Mouse (Mus musculus) heart, adult 2 months (tissue): ENCODE data around the gene Pms2. TPM values are rescaled to one million over a fixed set of nuclear protein-coding genes. Genes with fewer than 3 reads are reported as not detected.

ENCODE experiments used
- DNase-seq, 2 experiments: peaks; one replicate each; pipeline ENCODE4 v3.0.0; 2021
- H3K27ac ChIP-seq: fragments of 200-600 bp; 2 replicates; pipeline ENCODE4 v1.8.1; 2022
- H3K27me3 ChIP-seq: fragments of 200-500 bp; 2 replicates; pipeline ENCODE4 v1.6.1; 2012; ENCODE audit warnings: mild to moderate bottlenecking, low read length, inconsistent platforms, mixed read lengths; ENCODE audit not compliant: control insufficient read depth, insufficient read depth
- H3K36me3 ChIP-seq: fragments of 200-500 bp; 2 replicates; pipeline ENCODE4 v1.6.1; 2012; ENCODE audit warnings: low read length, inconsistent platforms; ENCODE audit not compliant: control insufficient read depth, insufficient read depth
- H3K4me1 ChIP-seq: fragments of 200-500 bp; 2 replicates; pipeline ENCODE4 v1.6.1; 2011; ENCODE audit warnings: low read length; ENCODE audit not compliant: control insufficient read depth, insufficient read depth
- H3K4me3 ChIP-seq: fragments of 200-600 bp; 2 replicates; pipeline ENCODE4 v1.8.1; 2022
- H3K79me2 ChIP-seq: fragments of 200-500 bp; replicated peaks from 2 replicates; pipeline ENCODE4 v1.6.1; 2012; ENCODE audit warnings: mild to moderate bottlenecking, inconsistent platforms, low read length, moderate library complexity, mixed read lengths; ENCODE audit not compliant: control insufficient read depth, insufficient read depth
- H3K9ac ChIP-seq: fragments of 200-500 bp; 2 replicates; pipeline ENCODE4 v1.6.1; 2012; ENCODE audit warnings: low read depth, mild to moderate bottlenecking, control low read depth, inconsistent platforms, low read length, mixed read lengths
- CTCF ChIP-seq: fragments of 200-600 bp; IDR thresholded peaks from 2 replicates; pipeline ENCODE4 v1.8.1; 2022; ENCODE audit warnings: antibody characterized with exemption, mild to moderate bottlenecking, moderate library complexity
- EP300 ChIP-seq: fragments of 200-500 bp; IDR thresholded peaks from 2 replicates; pipeline ENCODE4 v1.6.1; 2011; ENCODE audit warnings: low read depth, low read length, control low read depth; ENCODE audit not compliant: insufficient read depth
- POLR2A ChIP-seq: fragments of 200-500 bp; IDR thresholded peaks from 2 replicates; pipeline ENCODE4 v1.6.1; 2011; ENCODE audit warnings: mild to moderate bottlenecking, low read depth, low read length, control low read depth; ENCODE audit not compliant: insufficient read depth
- WGBS: fragments of 180-500 bp; shearing (Covaris S2); methylation state at CpG from one replicate; pipeline ENCODE4 v1.1.7; 2018; 5-methylcytosine and 5-hydroxymethylcytosine counted together
- intact Hi-C: fragments of 180-260 bp; cut with DNase I; formaldehyde crosslinking; loops from one replicate; pipeline ENCODE4 v1.15.1; 2025
- polyA plus RNA-seq: library from polyadenylated mRNA; depleted of rRNA; stranded (reverse); fragments of >200 nt; gene quantifications from 2 replicates; pipeline ENCODE4 v1.2.3, GENCODE M21; 2012
- total RNA-seq, 2 experiments: library from RNA; stranded (reverse); gene quantifications; 2 replicates each; pipeline ENCODE4 v1.2.3; 2021

Gene Pms2
- total and polyA plus RNA-seq, 3 experiments: 1.5 to 3.5 (median 3.3) TPM

DNA sequence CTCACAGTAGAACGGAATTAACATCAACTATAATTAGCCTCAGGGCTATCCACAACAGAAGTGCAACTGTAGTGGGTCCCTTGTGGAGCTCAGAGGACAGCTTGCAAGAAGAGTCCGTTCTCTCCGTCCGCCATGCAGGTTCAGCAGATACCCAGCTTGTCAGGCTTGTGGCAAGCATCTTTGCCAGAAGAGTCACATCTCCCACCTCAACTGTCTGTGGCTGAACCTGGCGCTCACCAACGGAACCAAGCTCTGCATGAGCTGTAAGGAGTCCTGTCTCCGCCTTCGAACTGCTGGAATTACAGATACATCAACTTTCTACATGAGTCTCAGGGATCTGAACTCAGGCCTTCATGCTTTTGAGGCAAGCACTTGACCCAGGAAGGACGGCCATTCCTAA is 26.4 kb downstream of the Pms2 start:
- WGBS: 75% methylated on average over 9 of the region's 9 CpGs
- no peak overlapping the region for H3K9ac ChIP-seq
- intact Hi-C loops: no loop called here
- DNase-seq: no peak
- no peak overlapping the region for H3K4me3 ChIP-seq
- no peak for TF ChIP-seq EP300
- TF ChIP-seq POLR2A: no peak
- no peak for TF ChIP-seq CTCF
- H3K27ac ChIP-seq: no peak overlapping the region
- no peaks in the 10 kb centered on the region for H3K4me1 ChIP-seq
- H3K27me3 ChIP-seq: no peaks in the 10 kb centered on the region
- H3K36me3 ChIP-seq: no peaks in the 10 kb centered on the region
- H3K79me2 ChIP-seq: no peaks in the 10 kb centered on the region

DNA sequence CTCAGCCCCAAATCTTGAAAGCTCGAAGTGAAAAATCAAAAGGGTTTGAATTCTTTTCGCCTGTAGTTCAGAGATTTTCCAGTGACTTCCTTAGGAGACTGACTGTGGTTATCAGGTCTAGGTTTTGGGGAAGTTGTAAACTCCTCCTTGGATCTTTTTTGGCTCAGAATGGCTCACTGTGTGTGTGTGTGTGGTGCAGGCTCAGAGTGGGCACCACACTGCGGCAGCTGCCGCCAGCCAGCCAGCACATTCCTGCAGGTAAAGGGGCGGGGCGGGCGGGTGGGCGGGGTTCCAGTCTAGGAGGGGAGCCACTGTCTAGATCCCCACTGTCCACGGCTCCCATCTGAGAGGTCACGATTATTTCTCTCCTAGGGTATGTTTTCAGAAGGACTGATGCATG is 31.8 kb downstream of the Pms2 start:
- Histone ChIP-seq H3K27ac (no peak overlapping the region), H3K4me3 (no peak overlapping the region), H3K79me2 (no peaks in the 10 kb centered on the region), H3K4me1 (no peaks in the 10 kb centered on the region), H3K27me3 (no peaks in the 10 kb centered on the region), H3K9ac (no peak overlapping the region), H3K36me3 (no peaks in the 10 kb centered on the region)
- no peak for DNase-seq
- TF ChIP-seq EP300 (no peak), CTCF (no peak), POLR2A (no peak)
- 23% methylated on average over 10 of the region's 10 CpGs for WGBS
- intact Hi-C loops: no loop called here

GRCm38 (mm10) chr5:143943231-143944125 is 33.7 kb downstream of the Pms2 start:
- Histone ChIP-seq H3K27me3 (no peaks in the 10 kb centered on the region), H3K36me3 (no peaks in the 10 kb centered on the region), H3K79me2 (no peaks in the 10 kb centered on the region), H3K4me3 (no peak overlapping the region), H3K9ac (no peak overlapping the region), H3K27ac (no peak overlapping the region), H3K4me1 (no peaks in the 10 kb centered on the region)
- no peak for TF ChIP-seq POLR2A
- DNase-seq: no peak
- intact Hi-C loops: no loop called here
- WGBS: 73% methylated on average over 14 of the region's 14 CpGs

DNA sequence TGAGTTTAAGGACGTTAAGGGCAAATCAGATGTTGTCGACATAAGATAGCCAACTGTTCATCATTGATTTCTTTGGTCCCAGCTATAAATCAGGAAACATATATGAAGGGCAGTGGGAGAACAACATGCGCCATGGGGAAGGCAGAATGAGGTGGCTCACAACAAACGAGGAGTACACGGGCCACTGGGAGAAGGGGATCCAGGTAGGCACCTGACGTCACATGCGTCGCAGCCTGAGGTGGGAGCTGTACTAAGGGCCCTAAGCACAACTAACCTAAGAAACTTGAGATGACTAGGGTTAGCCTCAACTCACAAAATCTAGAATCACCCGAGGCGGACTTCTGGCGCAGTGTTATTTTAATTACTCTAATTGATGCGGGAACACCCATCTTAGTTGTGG is 38.6 kb downstream of the Pms2 start:
- no peak for DNase-seq
- H3K36me3 ChIP-seq: no peaks in the 10 kb centered on the region
- no peak overlapping the region for H3K9ac ChIP-seq
- H3K4me3 ChIP-seq: no peak overlapping the region
- no peaks in the 10 kb centered on the region for H3K27me3 ChIP-seq
- TF ChIP-seq CTCF: no peak
- TF ChIP-seq POLR2A: no peak
- TF ChIP-seq EP300: no peak
- H3K4me1 ChIP-seq: no peaks in the 10 kb centered on the region
- 83% methylated on average over 12 of the region's 12 CpGs for WGBS
- no peak overlapping the region for H3K27ac ChIP-seq
- intact Hi-C loops: no loop called here
- H3K79me2 ChIP-seq: no peaks in the 10 kb centered on the region

GRCm38 (mm10) chr5:143950016-143950415 is 40.3 kb downstream of the Pms2 start:
- H3K4me3 ChIP-seq: no peak overlapping the region
- no peaks in the 10 kb centered on the region for H3K27me3 ChIP-seq
- H3K9ac ChIP-seq: no peak overlapping the region
- H3K79me2 ChIP-seq: no peaks in the 10 kb centered on the region
- no peaks in the 10 kb centered on the region for H3K4me1 ChIP-seq
- no peaks in the 10 kb centered on the region for H3K36me3 ChIP-seq
- 49% methylated on average over 5 of the region's 5 CpGs for WGBS
- TF ChIP-seq POLR2A (no peak), CTCF (no peak)
- intact Hi-C loops: no loop called here
- H3K27ac ChIP-seq: no peak overlapping the region
- DNase-seq: no peak

DNA sequence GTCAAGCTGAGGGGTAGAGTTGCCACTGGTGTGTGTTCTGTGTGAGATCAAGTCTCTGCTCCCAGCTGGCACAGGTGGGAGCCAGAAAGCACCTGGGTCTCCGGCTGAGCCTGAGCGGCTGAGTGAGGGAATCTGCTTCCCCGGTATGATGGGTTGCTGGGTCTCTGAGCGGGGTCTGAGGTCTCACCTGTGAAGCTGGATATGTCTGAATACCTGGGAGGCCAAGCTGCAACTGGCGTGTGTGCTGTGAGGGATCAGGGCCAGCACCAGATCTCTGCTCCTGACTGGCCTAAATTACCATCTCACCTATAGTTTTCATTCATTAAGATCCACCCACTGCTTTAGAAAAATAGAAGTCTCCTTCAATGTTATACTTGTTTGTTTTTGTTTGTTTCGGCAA is 47.3 kb downstream of the Pms2 start:
- WGBS: 89% methylated on average over 6 of the region's 6 CpGs
- no peaks in the 10 kb centered on the region for H3K4me1 ChIP-seq

More for the DNA sequence above, 47.3 kb downstream of the Pms2 start:
- no peaks in the 10 kb centered on the region for H3K36me3 ChIP-seq
- intact Hi-C loops: no loop called here
- no peak overlapping the region for H3K4me3 ChIP-seq
- no peak overlapping the region for H3K9ac ChIP-seq
- no peaks in the 10 kb centered on the region for H3K79me2 ChIP-seq
- no peaks in the 10 kb centered on the region for H3K27me3 ChIP-seq
- TF ChIP-seq CTCF: no peak
- TF ChIP-seq POLR2A: no peak
- TF ChIP-seq EP300: no peak
- no peak for DNase-seq
- no peak overlapping the region for H3K27ac ChIP-seq
